21 mouse cellular contexts compared by ENCODE assay signal in the genomic region with DNA sequence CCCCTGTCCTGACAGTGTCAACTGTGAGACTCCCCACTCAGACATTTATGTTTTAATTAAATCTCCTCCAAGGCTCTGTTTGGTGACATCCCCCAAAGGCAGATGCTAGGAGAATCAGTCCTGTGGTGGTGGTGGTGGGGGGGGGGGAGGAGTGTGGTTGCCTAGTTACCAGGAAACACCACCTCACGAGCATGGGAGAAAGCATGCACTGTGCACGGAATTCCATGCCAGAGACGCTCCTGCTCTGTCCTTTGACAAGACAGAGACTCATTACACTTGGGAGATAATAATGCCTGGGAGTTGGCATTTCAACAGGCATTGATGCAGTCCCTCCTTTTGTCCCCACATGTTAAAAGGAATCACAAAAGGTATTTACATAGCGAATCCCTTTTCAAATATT.
A peak's percentile ranks its signal among the peaks of the same experiment; 100 is the strongest.
DNase-seq lines count a peak whose midpoint lies in the region; ATAC-seq and TF ChIP-seq lines count a peak whose summit lies in the region.
"Had no signal": no experiment of that assay in that cellular context is flagged by ENCODE, and none has a peak within 500 bp of the region (broad histone marks: within the 10 kb centered on the region; RNA-seq: fewer than 3 reads in every experiment).

No protein-coding gene starts in this region.

- no peak for TF ChIP-seq CTCF in brain, embryonic 14.5 days (IDR thresholded peaks at IDR 0.05; ENCODE audit: borderline replicate concordance, extremely low read depth, insufficient read depth, insufficient read length)

- no peak overlapping the region for H3K9ac ChIP-seq in forebrain, embryonic 14.5 days (ENCODE audit: low read length)
- H3K9ac ChIP-seq in forebrain, embryonic 16.5 days (replicated peaks; ENCODE audit: low read depth, low read length) = no peak overlapping the region
- H3K9ac ChIP-seq in hindbrain, embryonic 11.5 days (ENCODE audit: low read depth, low read length) = no peak overlapping the region
- no peak overlapping the region for H3K9ac ChIP-seq in midbrain, embryonic 12.5 days (replicated peaks)
- H3K9ac ChIP-seq: embryonic facial prominence, embryonic 13.5 days; heart, embryonic 13.5 days; limb, embryonic 15.5 days; liver, postnatal 0 days; neural tube, embryonic 13.5 days had no signal

- peak; percentile 58 for DNase-seq in forebrain, embryonic 14.5 days (ENCODE audit: low spot score)
- DNase-seq in brain, embryonic 14.5 days (ENCODE audit: low read depth) = peak; percentile 70
- peak; percentile 43 for DNase-seq in hindbrain, embryonic 11.5 days (ENCODE audit: low spot score)
- no peak for DNase-seq in embryonic facial prominence, embryonic 10.5 days (ENCODE audit: low spot score)
- no peak for DNase-seq in heart, postnatal 14 days
- DNase-seq: adrenal gland, postnatal 25 days; gastrocnemius, adult 2 months; heart, postnatal 4 days; kidney, adult 11 months; kidney, postnatal 10 days; liver, postnatal 0 days; lung, postnatal 36 days; thymus, postnatal 25 days had no signal

- TF ChIP-seq POLR2A in brain, embryonic 14.5 days (IDR thresholded peaks at IDR 0.05; ENCODE audit: borderline replicate concordance, extremely low read depth, insufficient read depth, insufficient read length, poor library complexity, severe bottlenecking) = no peak

- H3K36me3 ChIP-seq in forebrain, embryonic 14.5 days (ENCODE audit: control insufficient read depth, insufficient read depth, low read length) = no peaks in the 10 kb centered on the region
- no peaks in the 10 kb centered on the region for H3K36me3 ChIP-seq in forebrain, embryonic 16.5 days (ENCODE audit: control insufficient read depth, insufficient read depth)
- no peaks in the 10 kb centered on the region for H3K36me3 ChIP-seq in hindbrain, embryonic 11.5 days (ENCODE audit: control insufficient read depth, insufficient read depth, low read length)
- no peaks in the 10 kb centered on the region for H3K36me3 ChIP-seq in midbrain, embryonic 12.5 days
- H3K36me3 ChIP-seq in embryonic facial prominence, embryonic 10.5 days (replicated peaks) = no peaks in the 10 kb centered on the region
- H3K36me3 ChIP-seq: embryonic facial prominence, embryonic 13.5 days; heart, embryonic 13.5 days; limb, embryonic 15.5 days; neural tube, embryonic 13.5 days had no signal

- intact Hi-C loops in heart, postnatal 14 days (cut with DNase I) = no loop called here

- no peaks in the 10 kb centered on the region for H3K9me3 ChIP-seq in forebrain, embryonic 14.5 days (replicated peaks; ENCODE audit: control insufficient read depth, low read length)
- no peaks in the 10 kb centered on the region for H3K9me3 ChIP-seq in forebrain, embryonic 16.5 days (ENCODE audit: control insufficient read depth, low read length)
- H3K9me3 ChIP-seq in hindbrain, embryonic 11.5 days (ENCODE audit: control insufficient read depth, low read length) = no peaks in the 10 kb centered on the region
- no peaks in the 10 kb centered on the region for H3K9me3 ChIP-seq in midbrain, embryonic 12.5 days
- no peaks in the 10 kb centered on the region for H3K9me3 ChIP-seq in embryonic facial prominence, embryonic 10.5 days
- H3K9me3 ChIP-seq: embryonic facial prominence, embryonic 13.5 days; heart, embryonic 13.5 days; limb, embryonic 15.5 days; neural tube, embryonic 13.5 days had no signal

- 16% methylated on average over 4 of the region's 4 CpGs for WGBS in forebrain, embryonic 14.5 days
- WGBS in forebrain, embryonic 16.5 days = 12% methylated on average over 4 of the region's 4 CpGs
- 20% methylated on average over 4 of the region's 4 CpGs for WGBS in hindbrain, embryonic 11.5 days
- WGBS in midbrain, embryonic 12.5 days = 19% methylated on average over 4 of the region's 4 CpGs
- whole genome bisulfite sequencing in embryonic facial prominence, embryonic 10.5 days = 39% methylated on average over 4 of the region's 4 CpGs

- H3K27me3 ChIP-seq in forebrain, embryonic 14.5 days (replicated peaks; ENCODE audit: control insufficient read depth, insufficient read depth, low read length) = no peaks in the 10 kb centered on the region
- H3K27me3 ChIP-seq in forebrain, embryonic 16.5 days (replicated peaks; ENCODE audit: control insufficient read depth, insufficient read depth, low read length) = no peaks in the 10 kb centered on the region
- 0 out of 2 replicates have a peak, but pooled peaks cover 2% of the 10 kb centered on the region for H3K27me3 ChIP-seq in hindbrain, embryonic 11.5 days (ENCODE audit: control insufficient read depth, insufficient read depth, low read length)
- peaks cover 45% of the 10 kb centered on the region for H3K27me3 ChIP-seq in midbrain, embryonic 12.5 days
- H3K27me3 ChIP-seq in embryonic facial prominence, embryonic 10.5 days (replicated peaks; ENCODE audit: low read depth, poor library complexity, severe bottlenecking) = 0 out of 2 replicates have a peak, but pooled peaks cover 14% of the 10 kb centered on the region

- H3K4me2 ChIP-seq in forebrain, embryonic 14.5 days (ENCODE audit: low read length) = no peak overlapping the region
- no peak overlapping the region for H3K4me2 ChIP-seq in forebrain, embryonic 16.5 days (ENCODE audit: low read length)
- H3K4me2 ChIP-seq in hindbrain, embryonic 11.5 days (replicated peaks; ENCODE audit: low read depth, low read length) = no peak overlapping the region
- no peak overlapping the region for H3K4me2 ChIP-seq in midbrain, embryonic 12.5 days (replicated peaks)
- H3K4me2 ChIP-seq: embryonic facial prominence, embryonic 13.5 days; heart, embryonic 13.5 days; limb, embryonic 15.5 days; neural tube, embryonic 13.5 days had no signal

- 0 out of 2 replicates have a peak, but pooled peaks have one; percentile 25 for ATAC-seq in forebrain, embryonic 14.5 days
- ATAC-seq in forebrain, embryonic 16.5 days = no peak; the same call in 1 of the 2 replicates
- ATAC-seq in hindbrain, embryonic 11.5 days (ENCODE audit: low FRiP score) = peak; percentile 43; the same call in 1 of the 2 replicates
- 0 out of 2 replicates have a peak, but pooled peaks have one; percentile 38 for ATAC-seq in midbrain, embryonic 12.5 days (ENCODE audit: low FRiP score, low read depth)
- ATAC-seq: activated CD4-positive, CD25-positive, alpha-beta regulatory T cell, adult 4 months; liver, postnatal 0 days; Patski had no signal

- no peak overlapping the region for H3K27ac ChIP-seq in forebrain, embryonic 14.5 days (ENCODE audit: low read depth, low read length)
- H3K27ac ChIP-seq in forebrain, embryonic 16.5 days (ENCODE audit: low read length) = no peak overlapping the region
- H3K27ac ChIP-seq in hindbrain, embryonic 11.5 days (ENCODE audit: low read depth, low read length) = no peak overlapping the region
- H3K27ac ChIP-seq in midbrain, embryonic 12.5 days (replicated peaks) = no peak overlapping the region
- H3K27ac ChIP-seq in embryonic facial prominence, embryonic 10.5 days (replicated peaks) = no peak overlapping the region
- H3K27ac ChIP-seq: embryonic facial prominence, embryonic 13.5 days; gastrocnemius, adult 2 months; heart, embryonic 13.5 days; limb, embryonic 15.5 days; neural tube, embryonic 13.5 days had no signal

- peaks cover 48% of the 10 kb centered on the region for H3K4me1 ChIP-seq in forebrain, embryonic 14.5 days (ENCODE audit: control insufficient read depth, insufficient read depth, low read length)
- peaks cover 38% of the 10 kb centered on the region for H3K4me1 ChIP-seq in forebrain, embryonic 16.5 days (replicated peaks; ENCODE audit: control insufficient read depth, insufficient read depth, low read length)
- peaks cover 15% of the 10 kb centered on the region for H3K4me1 ChIP-seq in hindbrain, embryonic 11.5 days (replicated peaks; ENCODE audit: control insufficient read depth, insufficient read depth, low read length)
- H3K4me1 ChIP-seq in midbrain, embryonic 12.5 days = peaks cover 57% of the 10 kb centered on the region
- peaks cover 43% of the 10 kb centered on the region for H3K4me1 ChIP-seq in embryonic facial prominence, embryonic 10.5 days

- no peak overlapping the region for H3K4me3 ChIP-seq in forebrain, embryonic 14.5 days (ENCODE audit: low read depth, low read length)
- no peak overlapping the region for H3K4me3 ChIP-seq in forebrain, embryonic 16.5 days (replicated peaks; ENCODE audit: low read length)
- no peak overlapping the region for H3K4me3 ChIP-seq in hindbrain, embryonic 11.5 days (ENCODE audit: low read depth, low read length)
- no peak overlapping the region for H3K4me3 ChIP-seq in midbrain, embryonic 12.5 days
- H3K4me3 ChIP-seq in embryonic facial prominence, embryonic 10.5 days = no peak overlapping the region
- H3K4me3 ChIP-seq: embryonic facial prominence, embryonic 13.5 days; gastrocnemius, adult 2 months; heart, embryonic 13.5 days; limb, embryonic 15.5 days; neural tube, embryonic 13.5 days had no signal

Comparison
In these comparisons a context has a peak if more than half of its experiments do, and no peak if none do; other contexts are left out.
1. DNase-seq: peak in forebrain, embryonic 14.5 days (single experiment), brain, embryonic 14.5 days (single experiment) and hindbrain, embryonic 11.5 days (single experiment); none in embryonic facial prominence, embryonic 10.5 days (single experiment) and heart, postnatal 14 days (0 of 2).